Mouse (Mus musculus): ENCODE measurements at regions not wholly inside any gene's neighbourhood (a gene's known extent, or its start where the extent isn't known, plus 50 kb on each side); places are given as distances from the start of the nearest gene placed in this dataset.

- TF ChIP-seq CTCF (conservative IDR thresholded peaks at IDR 0.05; ENCODE audit: low read length) (no peak), NANOG (IDR thresholded peaks at IDR 0.05; ENCODE audit: borderline replicate concordance, low read length) (no peak), POU5F1 (IDR thresholded peaks at IDR 0.05; ENCODE audit: borderline replicate concordance, low read length) (no peak)
These were observed 306.1 kb downstream of the Efnb2 start for GRCm38 (mm10) chr8:8354977-8355376.

Measured in E14TG2a.4 (cell line).